Mouse (Mus musculus): ENCODE results near the gene Wdr25. TPM values are rescaled to one million over a fixed set of nuclear protein-coding genes. Genes with fewer than 3 reads are reported as not detected.

The Wdr25 gene
- polyA plus RNA-seq, 1 experiment from 2014 or later, result 3.7 TPM

DNA sequence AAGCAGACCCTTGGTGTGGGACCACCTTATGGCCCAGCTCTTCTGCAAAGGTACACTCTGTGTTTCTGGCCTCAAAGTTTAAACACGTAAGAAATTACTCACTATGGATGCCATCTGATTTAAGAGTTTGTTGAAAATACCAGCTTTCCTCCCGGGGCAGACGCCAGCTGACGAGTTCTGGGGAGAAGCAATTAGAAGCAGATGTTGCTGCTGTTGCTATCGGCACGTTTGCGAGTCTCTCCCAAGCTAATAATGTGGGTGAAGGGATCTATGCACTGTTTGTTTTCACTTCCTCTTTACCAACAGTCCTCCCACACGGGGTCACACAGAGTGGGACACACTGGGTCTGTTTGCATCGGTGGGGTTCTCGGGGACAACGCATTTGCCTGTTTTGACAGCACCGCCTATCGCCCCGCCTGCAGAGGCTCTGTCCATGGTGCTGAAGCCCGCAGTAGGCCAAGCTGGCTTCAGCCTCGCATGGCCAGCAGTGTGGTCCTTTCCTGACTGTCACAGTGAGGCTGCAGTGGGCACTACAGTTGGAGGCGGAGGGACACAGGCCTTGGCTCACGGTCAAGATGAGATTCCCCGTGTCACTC, 101.1 kb downstream of the Wdr25 start:
- Histone ChIP-seq H3K9me3 (replicated peaks; ENCODE audit: control insufficient read depth, low read length) (no peaks in the 10 kb centered on the region), H3K4me3 (ENCODE audit: low read depth, low read length) (no peak overlapping the region), H3K27ac (ENCODE audit: low read depth, low read length) (no peak overlapping the region), H3K4me2 (ENCODE audit: low read length) (no peak overlapping the region), H3K36me3 (ENCODE audit: control insufficient read depth, insufficient read depth, low read length) (no peaks in the 10 kb centered on the region), H3K9ac (ENCODE audit: low read length) (no peak overlapping the region), H3K27me3 (replicated peaks; ENCODE audit: control insufficient read depth, insufficient read depth, low read length) (no peaks in the 10 kb centered on the region), H3K4me1 (ENCODE audit: control insufficient read depth, insufficient read depth, low read length) (no peaks in the 10 kb centered on the region)
- peak; percentile 59 for DNase-seq (ENCODE audit: low spot score)
- WGBS, result 13% methylated on average over 19 of the region's 19 CpGs
- ATAC-seq, result no peak

DNA sequence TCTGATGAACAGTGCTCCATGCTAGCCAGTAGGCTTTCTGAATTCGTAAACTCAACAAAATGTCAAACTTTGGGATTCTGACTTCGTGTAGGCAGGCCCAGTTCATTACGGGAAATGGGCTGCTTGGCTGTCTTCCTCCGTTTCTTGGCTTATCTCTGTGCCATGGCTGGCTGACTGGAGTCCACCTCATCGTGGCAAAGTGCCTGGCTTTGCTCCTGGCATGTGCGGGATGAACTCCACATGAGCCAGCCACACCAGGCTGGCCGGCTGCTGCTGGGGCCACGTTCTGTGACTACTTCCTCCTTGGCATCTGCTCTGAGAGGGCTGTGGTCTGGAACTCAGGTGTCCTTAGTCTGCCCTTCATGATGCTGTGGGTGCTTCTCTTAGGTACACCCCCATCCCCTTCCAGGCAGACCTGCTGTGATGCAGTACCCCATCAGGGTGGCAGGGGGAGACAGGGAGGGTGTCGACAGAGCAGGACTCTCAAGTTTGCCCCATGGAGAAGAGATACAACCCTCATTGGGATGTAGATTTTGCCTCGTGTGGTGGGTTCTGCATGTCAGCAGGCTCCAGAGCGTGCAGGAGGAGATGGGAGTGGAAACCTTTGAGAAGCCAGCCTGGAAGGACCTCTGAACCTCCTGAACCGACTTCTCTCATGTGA, 102.7 kb downstream of the Wdr25 start:
- no peaks in the 10 kb centered on the region for H3K36me3 ChIP-seq (ENCODE audit: control insufficient read depth, insufficient read depth, low read length)
- H3K4me2 ChIP-seq (ENCODE audit: low read length), result no peak overlapping the region
- no peak overlapping the region for H3K27ac ChIP-seq (ENCODE audit: low read depth, low read length)
- H3K4me1 ChIP-seq (ENCODE audit: control insufficient read depth, insufficient read depth, low read length), result no peaks in the 10 kb centered on the region
- H3K4me3 ChIP-seq (ENCODE audit: low read depth, low read length), result no peak overlapping the region
- WGBS, result 77% methylated on average over 12 of the region's 12 CpGs
- H3K9me3 ChIP-seq (replicated peaks; ENCODE audit: control insufficient read depth, low read length), result no peaks in the 10 kb centered on the region
- H3K9ac ChIP-seq (ENCODE audit: low read length), result no peak overlapping the region
- DNase-seq (ENCODE audit: low spot score) (no peak), ATAC-seq (no peak)
- H3K27me3 ChIP-seq (replicated peaks; ENCODE audit: control insufficient read depth, insufficient read depth, low read length), result no peaks in the 10 kb centered on the region

- Histone ChIP-seq H3K4me2 (ENCODE audit: low read length) (no peak overlapping the region), H3K36me3 (ENCODE audit: control insufficient read depth, insufficient read depth, low read length) (no peaks in the 10 kb centered on the region), H3K9ac (ENCODE audit: low read length) (no peak overlapping the region), H3K9me3 (replicated peaks; ENCODE audit: control insufficient read depth, low read length) (no peaks in the 10 kb centered on the region), H3K27me3 (replicated peaks; ENCODE audit: control insufficient read depth, insufficient read depth, low read length) (no peaks in the 10 kb centered on the region), H3K4me3 (ENCODE audit: low read depth, low read length) (no peak overlapping the region), H3K27ac (ENCODE audit: low read depth, low read length) (no peak overlapping the region), H3K4me1 (ENCODE audit: control insufficient read depth, insufficient read depth, low read length) (no peaks in the 10 kb centered on the region)
- WGBS, result 89% methylated on average over 8 of the region's 8 CpGs
- DNase-seq (ENCODE audit: low spot score) (no peak), ATAC-seq (no peak)
These were observed 103.8 kb downstream of the Wdr25 start for GRCm38 (mm10) chr12:108997249-108997648.

DNA sequence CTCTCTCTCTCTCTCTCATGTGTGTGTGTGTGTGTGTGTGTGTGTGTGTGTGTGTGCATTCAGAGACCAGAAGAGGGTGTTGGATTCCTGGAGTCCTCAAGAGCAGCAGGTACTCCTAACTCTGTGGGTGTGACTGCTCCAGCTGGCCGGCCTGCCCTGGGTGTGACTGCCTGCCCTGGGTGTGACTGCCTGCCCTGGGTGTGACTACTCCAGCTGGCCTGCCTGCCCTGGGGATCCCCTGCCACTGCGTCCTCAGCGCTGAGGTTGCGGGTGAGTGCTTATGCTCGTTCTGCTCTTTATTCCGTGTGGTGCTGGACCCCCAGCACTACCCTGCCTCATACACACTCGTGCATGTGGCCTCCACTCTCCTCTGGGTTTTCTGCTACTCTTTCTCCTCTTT, 109.5 kb downstream of the Wdr25 start:
- DNase-seq (ENCODE audit: low spot score), result no peak
- Histone ChIP-seq H3K27me3 (replicated peaks; ENCODE audit: control insufficient read depth, insufficient read depth, low read length) (no peaks in the 10 kb centered on the region), H3K4me3 (ENCODE audit: low read depth, low read length) (no peak overlapping the region), H3K27ac (ENCODE audit: low read depth, low read length) (no peak overlapping the region), H3K4me1 (ENCODE audit: control insufficient read depth, insufficient read depth, low read length) (peaks cover 5% of the 10 kb centered on the region; the same call in 1 of the 2 replicates), H3K36me3 (ENCODE audit: control insufficient read depth, insufficient read depth, low read length) (no peaks in the 10 kb centered on the region), H3K9ac (ENCODE audit: low read length) (no peak overlapping the region), H3K9me3 (replicated peaks; ENCODE audit: control insufficient read depth, low read length) (no peaks in the 10 kb centered on the region), H3K4me2 (ENCODE audit: low read length) (no peak overlapping the region)
- WGBS, result 81% methylated on average over 7 of the region's 7 CpGs
- ATAC-seq, result no peak

- Histone ChIP-seq H3K4me2 (ENCODE audit: low read length) (no peak overlapping the region), H3K4me3 (ENCODE audit: low read depth, low read length) (no peak overlapping the region), H3K27me3 (replicated peaks; ENCODE audit: control insufficient read depth, insufficient read depth, low read length) (no peaks in the 10 kb centered on the region), H3K36me3 (ENCODE audit: control insufficient read depth, insufficient read depth, low read length) (no peaks in the 10 kb centered on the region), H3K27ac (ENCODE audit: low read depth, low read length) (no peak overlapping the region), H3K4me1 (ENCODE audit: control insufficient read depth, insufficient read depth, low read length) (peaks cover 5% of the 10 kb centered on the region), H3K9me3 (replicated peaks; ENCODE audit: control insufficient read depth, low read length) (no peaks in the 10 kb centered on the region), H3K9ac (ENCODE audit: low read length) (no peak overlapping the region)
- ATAC-seq (peak; percentile 71), DNase-seq (ENCODE audit: low spot score) (peak; percentile 50)
- WGBS, result 35% methylated on average over 18 of the region's 18 CpGs
These were observed 116.7 kb downstream of the Wdr25 start for GRCm38 (mm10) chr12:109010070-109010649.

- Histone ChIP-seq H3K9ac (ENCODE audit: low read length) (no peak overlapping the region), H3K4me1 (ENCODE audit: control insufficient read depth, insufficient read depth, low read length) (no peaks in the 10 kb centered on the region), H3K36me3 (ENCODE audit: control insufficient read depth, insufficient read depth, low read length) (no peaks in the 10 kb centered on the region), H3K9me3 (replicated peaks; ENCODE audit: control insufficient read depth, low read length) (no peaks in the 10 kb centered on the region), H3K4me3 (ENCODE audit: low read depth, low read length) (no peak overlapping the region), H3K4me2 (ENCODE audit: low read length) (no peak overlapping the region), H3K27ac (ENCODE audit: low read depth, low read length) (no peak overlapping the region), H3K27me3 (replicated peaks; ENCODE audit: control insufficient read depth, insufficient read depth, low read length) (no peaks in the 10 kb centered on the region)
- no peak for ATAC-seq
- WGBS, result 76% methylated on average over 10 of the region's 10 CpGs
- no peak for DNase-seq (ENCODE audit: low spot score)
These were observed 128.8 kb downstream of the Wdr25 start for GRCm38 (mm10) chr12:109022181-109022691.

DNA sequence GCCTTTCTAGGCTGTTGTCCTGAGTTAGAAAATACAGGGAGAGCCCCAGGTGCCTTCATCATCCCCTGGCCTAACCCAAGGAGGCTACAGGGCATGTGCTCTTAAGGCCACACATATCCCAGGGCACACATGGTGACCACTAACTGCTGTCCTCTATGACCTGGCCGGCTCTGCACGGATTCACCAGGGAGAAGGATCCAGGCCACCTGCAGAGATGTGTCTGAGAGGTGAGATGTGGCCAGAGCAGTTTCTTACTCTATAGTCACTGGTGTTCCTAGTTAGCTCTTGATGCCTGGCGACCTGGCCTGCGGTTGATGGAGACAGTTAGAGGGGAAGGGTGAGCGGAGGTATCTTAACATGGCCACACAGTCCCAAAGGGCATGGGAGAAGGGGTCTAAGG, 129.5 kb downstream of the Wdr25 start:
- ATAC-seq (no peak), DNase-seq (ENCODE audit: low spot score) (no peak)
- WGBS, result 83% methylated on average over 5 of the region's 5 CpGs
- H3K36me3 ChIP-seq (ENCODE audit: control insufficient read depth, insufficient read depth, low read length), result no peaks in the 10 kb centered on the region
- H3K4me3 ChIP-seq (ENCODE audit: low read depth, low read length), result no peak overlapping the region
- no peaks in the 10 kb centered on the region for H3K4me1 ChIP-seq (ENCODE audit: control insufficient read depth, insufficient read depth, low read length)
- H3K9ac ChIP-seq (ENCODE audit: low read length), result no peak overlapping the region
- no peak overlapping the region for H3K27ac ChIP-seq (ENCODE audit: low read depth, low read length)
- H3K4me2 ChIP-seq (ENCODE audit: low read length), result no peak overlapping the region
- H3K27me3 ChIP-seq (replicated peaks; ENCODE audit: control insufficient read depth, insufficient read depth, low read length), result no peaks in the 10 kb centered on the region
- no peaks in the 10 kb centered on the region for H3K9me3 ChIP-seq (replicated peaks; ENCODE audit: control insufficient read depth, low read length)

DNA sequence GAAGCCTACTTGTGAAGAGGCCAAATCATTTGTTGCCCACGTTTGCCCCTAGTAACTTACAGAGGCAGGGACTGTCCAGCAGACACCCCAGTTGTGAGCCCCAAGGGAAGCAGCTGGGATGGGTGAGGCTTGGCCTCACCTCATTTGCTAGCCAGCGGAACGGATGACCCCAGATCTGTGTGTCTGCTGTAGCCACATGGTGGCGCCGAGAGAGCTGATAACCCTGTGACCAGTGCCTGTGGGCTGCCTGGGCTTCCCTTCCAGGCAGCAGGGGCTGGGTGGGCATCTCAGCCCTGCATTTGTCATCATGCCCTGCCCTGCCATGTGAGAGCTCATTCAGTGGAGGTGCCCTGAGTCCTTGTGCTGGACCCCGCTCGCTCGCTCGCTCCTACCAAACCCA, 130.3 kb downstream of the Wdr25 start:
- no peak overlapping the region for H3K4me2 ChIP-seq (ENCODE audit: low read length)
- H3K9me3 ChIP-seq (replicated peaks; ENCODE audit: control insufficient read depth, low read length), result no peaks in the 10 kb centered on the region
- H3K9ac ChIP-seq (ENCODE audit: low read length), result no peak overlapping the region
- H3K27me3 ChIP-seq (replicated peaks; ENCODE audit: control insufficient read depth, insufficient read depth, low read length), result no peaks in the 10 kb centered on the region
- DNase-seq (ENCODE audit: low spot score), result no peak
- 54% methylated on average over 9 of the region's 9 CpGs for WGBS
- H3K4me1 ChIP-seq (ENCODE audit: control insufficient read depth, insufficient read depth, low read length), result no peaks in the 10 kb centered on the region
- H3K4me3 ChIP-seq (ENCODE audit: low read depth, low read length), result no peak overlapping the region
- no peak for ATAC-seq
- no peak overlapping the region for H3K27ac ChIP-seq (ENCODE audit: low read depth, low read length)
- H3K36me3 ChIP-seq (ENCODE audit: control insufficient read depth, insufficient read depth, low read length), result no peaks in the 10 kb centered on the region

GRCm38 (mm10) chr12:109037026-109037425, 143.6 kb downstream of the Wdr25 start:
- ATAC-seq (no peak), DNase-seq (ENCODE audit: low spot score) (no peak)
- H3K4me2 ChIP-seq (ENCODE audit: low read length), result no peak overlapping the region
- H3K9me3 ChIP-seq (replicated peaks; ENCODE audit: control insufficient read depth, low read length), result peaks cover 5% of the 10 kb centered on the region; the same call in 1 of the 2 replicates
- H3K9ac ChIP-seq (ENCODE audit: low read length), result no peak overlapping the region
- peaks cover 8% of the 10 kb centered on the region for H3K4me1 ChIP-seq (ENCODE audit: control insufficient read depth, insufficient read depth, low read length)
- no peak overlapping the region for H3K27ac ChIP-seq (ENCODE audit: low read depth, low read length)
- WGBS, result 98% methylated on average over 2 of the region's 2 CpGs
- H3K36me3 ChIP-seq (ENCODE audit: control insufficient read depth, insufficient read depth, low read length), result no peaks in the 10 kb centered on the region
- no peaks in the 10 kb centered on the region; the same call in 1 of the 2 replicates for H3K27me3 ChIP-seq (replicated peaks; ENCODE audit: control insufficient read depth, insufficient read depth, low read length)
- H3K4me3 ChIP-seq (ENCODE audit: low read depth, low read length), result no peak overlapping the region

Data from forebrain, embryonic 14.5 days (tissue).